Mouse (Mus musculus) heart, embryonic 12.5 days (tissue): Measurements from ENCODE around the gene Ankrd27. TPM values are rescaled to one million over a fixed set of nuclear protein-coding genes. Genes with fewer than 3 reads are reported as not detected.

Experiments used
- ATAC-seq: fragments of 200-750 bp; cut with Nextera tagmentation; 2 replicates; pipeline ENCODE4 v1.8.0; 2017; ENCODE audit warnings: moderate TSS enrichment, moderate library complexity; ENCODE audit not compliant: insufficient number of reproducible peaks, low FRiP score
- H3K27ac ChIP-seq: fragments of 300-500 bp; sonication (generic); 2 replicates; pipeline ENCODE4 v1.5.1; 2016; ENCODE audit warnings: mild to moderate bottlenecking, moderate library complexity; ENCODE audit not compliant: poor library complexity, severe bottlenecking
- H3K27me3 ChIP-seq: fragments of 300-500 bp; sonication (generic); replicated peaks from 2 replicates; pipeline ENCODE4 v1.6.1; 2016; ENCODE audit warnings: mild to moderate bottlenecking, moderate library complexity
- H3K36me3 ChIP-seq: fragments of 300-500 bp; sonication (generic); 2 replicates; pipeline ENCODE4 v1.6.1; 2016; ENCODE audit warnings: mild to moderate bottlenecking, moderate library complexity
- H3K4me1 ChIP-seq: fragments of 300-500 bp; sonication (generic); replicated peaks from 2 replicates; pipeline ENCODE4 v1.6.1; 2016; ENCODE audit warnings: mild to moderate bottlenecking
- H3K4me2 ChIP-seq: fragments of 300-500 bp; sonication (generic); 2 replicates; pipeline ENCODE4 v1.6.1; 2016; ENCODE audit warnings: mild to moderate bottlenecking, moderate library complexity
- H3K4me3 ChIP-seq: fragments of 300-500 bp; sonication (generic); 2 replicates; pipeline ENCODE4 v1.5.1; 2016; ENCODE audit warnings: mild to moderate bottlenecking
- H3K9ac ChIP-seq: fragments of 300-500 bp; sonication (generic); 2 replicates; pipeline ENCODE4 v1.6.1; 2016; ENCODE audit warnings: mild to moderate bottlenecking, moderate library complexity
- H3K9me3 ChIP-seq: fragments of 300-500 bp; sonication (generic); replicated peaks from 2 replicates; pipeline ENCODE4 v1.6.1; 2016; ENCODE audit warnings: mild to moderate bottlenecking, moderate library complexity
- WGBS: fragments of 180-500 bp; shearing (Covaris S2); methylation state at CpG from one replicate; pipeline ENCODE4 v1.1.7; 2016; 5-methylcytosine and 5-hydroxymethylcytosine counted together
- polyA plus RNA-seq: library from polyadenylated mRNA; unstranded; fragments of >200 nt; fragmentation: Nextera tagmentation; extraction: Ambion mirVana; gene quantifications from 2 replicates; pipeline ENCODE4 v1.2.1, GENCODE M21; 2016

Gene Ankrd27
- polyA plus RNA-seq, 1 experiment from 2014 or later: 23.6 TPM

DNA sequence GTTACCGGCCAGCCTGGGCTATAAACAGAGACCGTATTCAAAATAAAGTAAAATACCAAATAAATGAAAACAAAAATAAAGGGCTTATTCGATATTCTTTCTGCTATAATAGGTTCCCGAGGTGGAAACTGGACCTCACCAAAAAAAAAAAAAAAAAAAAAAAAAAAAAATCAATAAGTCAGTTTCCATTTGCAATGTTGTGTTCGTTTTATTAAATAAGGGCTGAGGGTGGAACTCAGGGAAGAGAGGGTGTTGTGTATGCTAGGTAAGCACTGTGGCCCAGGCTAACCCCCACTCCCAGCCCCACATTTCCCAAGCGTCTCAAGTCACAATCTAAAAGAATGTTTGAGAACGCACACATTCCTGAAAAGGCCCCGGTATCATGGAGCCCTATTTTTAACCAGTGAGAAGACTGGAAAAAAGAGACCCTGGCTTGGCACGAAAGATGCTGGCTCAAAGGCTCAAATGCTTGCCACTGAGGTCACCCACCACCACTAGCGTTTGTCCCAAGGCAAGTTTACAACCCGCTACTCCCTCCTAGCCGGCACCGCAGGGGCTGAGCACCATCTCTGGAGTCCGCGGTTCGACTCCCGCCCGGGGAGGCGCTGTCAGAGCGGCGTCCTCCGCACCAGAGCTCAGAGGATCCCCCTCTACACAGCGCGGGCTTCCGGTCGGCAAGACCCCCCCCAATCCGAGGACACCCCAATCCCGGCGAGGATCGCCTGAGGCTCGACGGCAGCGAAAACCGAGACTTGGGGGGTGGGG, 60.5 kb downstream of the Ankrd27 start:
- H3K4me2 ChIP-seq: peak overlapping the region; percentile 74

DNA sequence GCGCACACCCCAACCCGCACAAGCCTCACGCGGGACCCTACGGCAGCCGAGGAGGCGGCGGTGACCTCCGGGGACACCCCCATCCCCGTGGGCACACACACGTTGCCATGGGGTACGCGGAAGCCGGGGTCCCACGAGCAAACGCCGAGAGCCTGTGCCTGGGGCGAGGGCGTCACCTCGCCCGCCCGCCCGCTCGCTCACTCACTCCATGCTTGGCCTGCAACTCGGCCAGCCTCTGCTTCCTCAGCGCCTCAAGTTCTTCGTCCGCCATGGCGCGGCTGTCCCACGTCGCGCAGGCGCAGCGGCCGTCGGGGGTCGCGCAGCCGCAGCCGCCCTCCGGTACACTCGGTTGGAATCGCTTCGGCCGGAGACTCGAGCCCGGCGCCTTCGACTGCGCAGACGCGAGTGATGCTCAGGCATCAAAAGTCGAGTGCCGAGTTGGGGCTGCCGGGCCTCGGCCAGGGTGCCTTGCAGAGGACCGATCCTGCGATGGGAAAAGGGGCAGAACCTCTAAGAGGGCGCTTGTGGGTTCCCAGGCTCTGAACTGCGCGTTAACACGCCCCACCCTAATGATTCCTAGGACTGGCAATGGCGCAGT, 61.2 kb downstream of the Ankrd27 start, which contains the start of gene Pdcd5:
Pdcd5 (minus strand) TSS at position 421 of the 598 bp plus-strand sequence.
- Histone ChIP-seq H3K9ac (peak within 1 kb of the TSS; percentile 97), H3K36me3 (peaks cover 35% of the 10 kb centered on the region), H3K9me3 (no peaks in the 10 kb centered on the region), H3K4me3 (peak within 1 kb of the TSS; percentile 97), H3K27ac (peak within 1 kb of the TSS; percentile 86), H3K27me3 (no peaks in the 10 kb centered on the region), H3K4me1 (0 out of 2 replicates have a peak, but pooled peaks cover 3% of the 10 kb centered on the region), H3K4me2 (peak within 1 kb of the TSS; percentile 74)
- 0% methylated on average over 58 of the region's 64 CpGs for WGBS
- peak; percentile 88 for ATAC-seq

More for the DNA sequence above, 60.5 kb downstream of the Ankrd27 start:
- Histone ChIP-seq H3K27ac (peak overlapping the region; percentile 86), H3K9me3 (no peaks in the 10 kb centered on the region), H3K27me3 (no peaks in the 10 kb centered on the region), H3K9ac (peak overlapping the region; percentile 97), H3K36me3 (peaks cover 42% of the 10 kb centered on the region), H3K4me1 (0 out of 2 replicates have a peak, but pooled peaks cover 3% of the 10 kb centered on the region), H3K4me3 (peak overlapping the region; percentile 97)
- ATAC-seq: peak; percentile 33
- 10% methylated on average over 34 of the region's 34 CpGs for WGBS

DNA sequence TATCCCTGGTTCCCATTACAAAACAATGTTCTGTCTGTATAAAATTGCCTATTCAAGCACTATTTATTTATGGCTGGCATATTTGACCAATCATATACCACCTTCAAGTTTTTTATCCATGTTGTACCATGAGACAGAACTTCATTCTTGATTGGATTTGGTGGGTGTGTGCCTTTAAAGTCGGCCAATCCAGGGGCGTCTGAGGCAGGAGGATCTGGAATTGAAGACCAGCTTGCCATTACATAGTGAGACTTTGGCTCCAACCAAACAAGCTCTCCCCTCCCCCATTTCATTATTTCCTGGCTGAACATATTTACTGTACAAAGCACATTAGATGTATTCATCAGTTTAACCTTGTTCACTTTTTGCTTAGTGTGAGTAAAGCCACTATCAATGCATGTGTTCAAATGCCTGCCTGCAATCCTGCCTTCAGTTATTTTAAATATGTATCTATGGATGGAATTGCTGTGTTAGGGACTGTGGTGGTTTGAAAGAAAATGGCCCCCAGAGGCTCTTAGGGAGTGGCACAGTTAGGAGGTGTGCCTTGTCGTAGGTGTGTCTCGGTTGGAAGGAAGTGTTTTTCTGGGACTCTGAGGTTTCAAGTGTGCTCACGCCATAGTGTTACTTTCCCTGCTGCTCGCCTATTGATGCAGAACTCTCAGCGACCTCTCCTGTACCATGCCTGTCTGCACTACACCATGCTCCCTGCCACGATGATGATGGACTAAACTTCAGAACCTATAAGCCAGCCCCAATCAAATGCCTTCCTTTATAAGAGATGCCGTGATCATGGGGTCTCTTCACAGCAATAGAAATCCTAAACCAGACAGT, 62.4 kb downstream of the Ankrd27 start:
- Histone ChIP-seq H3K27ac (no peak overlapping the region), H3K4me3 (no peak overlapping the region), H3K4me1 (0 out of 2 replicates have a peak, but pooled peaks cover 3% of the 10 kb centered on the region), H3K27me3 (no peaks in the 10 kb centered on the region), H3K4me2 (no peak overlapping the region), H3K9ac (no peak overlapping the region), H3K9me3 (no peaks in the 10 kb centered on the region), H3K36me3 (peaks cover 23% of the 10 kb centered on the region)
- WGBS: 64% methylated on average over 9 of the region's 9 CpGs
- ATAC-seq: no peak

DNA sequence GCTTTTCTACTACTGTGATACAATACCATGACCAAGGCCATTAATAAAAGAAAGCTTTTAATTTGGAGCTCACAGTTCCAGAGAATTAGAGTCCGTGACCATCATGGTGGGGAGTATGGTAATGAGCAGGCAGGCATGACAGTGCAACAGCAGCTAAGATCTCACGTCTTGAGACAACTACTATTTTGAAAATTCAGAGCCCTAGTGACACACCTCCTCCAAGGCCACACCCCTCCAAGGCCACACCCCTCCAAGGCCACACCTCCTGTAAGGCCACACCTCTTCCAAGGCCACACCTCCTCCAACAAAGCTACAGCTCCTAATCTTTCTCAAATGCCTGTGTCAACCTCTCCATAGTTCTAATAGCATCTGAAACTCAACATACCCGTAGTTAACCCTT, 63.0 kb downstream of the Ankrd27 start:
- peak; percentile 63 for ATAC-seq
- Histone ChIP-seq H3K4me3 (no peak overlapping the region), H3K27me3 (no peaks in the 10 kb centered on the region), H3K4me1 (0 out of 2 replicates have a peak, but pooled peaks cover 3% of the 10 kb centered on the region), H3K27ac (no peak overlapping the region), H3K4me2 (no peak overlapping the region), H3K9ac (no peak overlapping the region), H3K36me3 (peaks cover 17% of the 10 kb centered on the region), H3K9me3 (no peaks in the 10 kb centered on the region)
- 52% methylated on average over 3 of the region's 3 CpGs for WGBS

DNA sequence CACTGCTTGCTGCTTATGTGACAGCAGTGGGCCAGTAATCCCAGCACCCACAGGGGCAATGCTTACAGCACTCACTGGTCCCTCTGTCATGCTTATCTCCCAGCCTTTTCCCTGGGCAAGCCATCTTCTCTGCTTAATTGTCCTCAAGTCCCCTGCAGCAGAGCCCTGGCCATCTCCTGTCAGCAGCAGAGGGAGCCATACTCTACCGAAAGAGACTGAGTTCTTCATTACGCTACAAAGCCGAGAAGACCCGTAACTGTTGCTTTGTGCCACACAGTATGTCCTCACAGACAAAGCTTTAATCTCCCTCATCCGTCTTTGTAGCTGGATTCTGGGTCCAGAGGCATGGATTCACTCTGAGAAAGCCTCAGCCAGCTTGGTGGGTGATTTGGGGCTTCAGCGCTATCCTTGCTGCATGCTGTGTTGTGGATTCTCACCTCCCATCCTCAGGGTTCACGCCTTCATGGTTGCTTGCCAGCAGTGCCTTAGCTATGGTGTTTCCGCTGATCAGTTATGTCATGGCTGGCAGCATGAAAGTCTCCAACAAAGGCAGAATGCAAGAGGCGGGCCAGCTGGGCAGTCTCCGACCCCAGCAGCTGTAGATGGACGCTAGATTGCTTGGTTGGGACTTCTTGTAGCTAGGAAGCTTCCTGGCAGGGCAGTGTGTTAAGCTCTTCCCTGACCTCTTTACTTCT, 64.8 kb downstream of the Ankrd27 start:
- H3K27me3 ChIP-seq: no peaks in the 10 kb centered on the region
- H3K27ac ChIP-seq: no peak overlapping the region
- H3K9me3 ChIP-seq: no peaks in the 10 kb centered on the region
- 0 out of 2 replicates have a peak, but pooled peaks cover 3% of the 10 kb centered on the region for H3K4me1 ChIP-seq
- WGBS: 60% methylated on average over 11 of the region's 11 CpGs
- no peaks in the 10 kb centered on the region for H3K36me3 ChIP-seq
- no peak overlapping the region for H3K4me3 ChIP-seq
- no peak overlapping the region for H3K9ac ChIP-seq
- no peak overlapping the region for H3K4me2 ChIP-seq
- ATAC-seq: no peak

DNA sequence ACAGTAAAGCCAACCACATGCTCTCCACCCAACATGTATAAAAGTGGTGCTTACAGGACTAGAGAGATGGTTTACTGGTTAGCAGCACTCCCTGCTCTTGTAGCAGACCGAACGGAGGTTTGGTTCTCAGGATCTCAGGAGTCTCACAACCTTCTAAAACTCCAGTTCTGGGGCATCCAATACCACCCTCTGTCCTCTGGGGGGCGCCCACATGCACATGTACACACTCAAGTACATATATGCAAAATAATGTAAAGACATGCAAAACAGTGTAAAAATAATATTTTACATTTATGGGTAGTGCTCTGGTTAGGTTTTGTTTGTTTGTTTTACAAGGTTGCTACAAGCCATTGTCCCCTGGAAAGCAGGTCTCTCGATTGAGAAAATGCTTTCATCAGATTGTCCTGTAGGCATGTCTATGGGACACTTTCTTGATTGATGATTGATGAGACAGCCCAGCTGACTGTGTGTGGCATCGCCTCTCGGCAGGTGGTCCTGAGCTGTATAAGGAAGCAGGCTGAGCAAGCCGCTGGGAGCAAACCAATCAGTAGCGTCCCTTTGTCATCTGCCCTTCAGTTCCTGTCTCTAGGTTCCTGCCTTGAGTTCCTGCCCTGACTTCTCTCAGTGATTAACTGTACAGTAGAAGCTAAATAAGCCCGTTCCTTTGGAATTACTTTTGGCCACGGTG, 65.7 kb downstream of the Ankrd27 start:
- no peaks in the 10 kb centered on the region for H3K9me3 ChIP-seq
- H3K4me2 ChIP-seq: no peak overlapping the region
- no peak for ATAC-seq
- no peaks in the 10 kb centered on the region for H3K36me3 ChIP-seq
- no peaks in the 10 kb centered on the region for H3K27me3 ChIP-seq
- no peak overlapping the region for H3K27ac ChIP-seq
- 75% methylated on average over 10 of the region's 10 CpGs for WGBS
- H3K4me1 ChIP-seq: 0 out of 2 replicates have a peak, but pooled peaks cover 3% of the 10 kb centered on the region
- no peak overlapping the region for H3K9ac ChIP-seq
- H3K4me3 ChIP-seq: no peak overlapping the region

DNA sequence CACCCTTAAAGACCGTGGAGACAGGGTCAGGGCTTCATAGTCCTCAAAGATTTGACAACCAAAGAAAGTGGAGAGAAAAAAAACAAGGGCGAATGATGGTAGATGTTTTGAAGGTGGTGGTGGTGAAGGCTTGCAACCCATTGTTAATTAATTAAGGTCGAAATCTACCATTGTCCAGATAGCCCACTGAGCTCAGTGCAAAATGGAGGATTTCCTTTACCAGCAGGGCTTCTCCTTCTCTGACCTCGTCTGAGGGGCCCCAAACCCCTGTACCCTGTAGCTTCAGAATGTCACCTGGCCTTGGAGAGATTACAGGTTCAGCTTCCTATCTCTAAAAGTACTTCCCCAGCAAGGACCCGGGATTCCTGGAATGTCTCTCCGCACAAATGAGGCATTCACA, 71.8 kb downstream of the Ankrd27 start:
- Histone ChIP-seq H3K9ac (no peak overlapping the region), H3K27me3 (no peaks in the 10 kb centered on the region), H3K4me2 (no peak overlapping the region), H3K4me1 (no peaks in the 10 kb centered on the region), H3K27ac (no peak overlapping the region), H3K4me3 (no peak overlapping the region), H3K9me3 (0 out of 2 replicates have a peak, but pooled peaks cover 3% of the 10 kb centered on the region), H3K36me3 (no peaks in the 10 kb centered on the region)
- ATAC-seq: no peak
- 43% methylated on average over 6 of the region's 6 CpGs for WGBS

DNA sequence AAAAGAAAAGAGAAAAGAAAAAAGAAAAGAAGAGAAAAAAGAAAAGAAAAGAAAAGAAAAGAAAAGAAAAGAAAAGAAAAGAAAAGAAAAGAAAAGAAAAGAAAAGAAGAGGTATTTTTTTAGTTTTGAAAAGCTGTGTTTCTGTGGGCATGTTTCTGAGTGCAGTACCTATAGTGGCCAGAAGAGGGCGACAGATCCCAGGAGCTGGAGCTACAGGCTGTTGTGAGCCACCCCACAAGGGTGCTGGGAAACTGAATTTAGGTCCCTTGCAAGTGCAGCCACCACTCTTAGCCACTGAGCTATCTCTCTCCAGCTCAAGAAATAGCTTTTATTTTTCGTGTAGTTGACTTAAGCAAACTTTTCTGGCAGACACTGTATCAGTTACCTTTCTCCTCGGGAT, 73.1 kb downstream of the Ankrd27 start:
- Histone ChIP-seq H3K9ac (no peak overlapping the region), H3K4me1 (no peaks in the 10 kb centered on the region), H3K4me3 (no peak overlapping the region), H3K36me3 (no peaks in the 10 kb centered on the region), H3K9me3 (0 out of 2 replicates have a peak, but pooled peaks cover 3% of the 10 kb centered on the region), H3K4me2 (no peak overlapping the region), H3K27ac (no peak overlapping the region), H3K27me3 (no peaks in the 10 kb centered on the region)
- ATAC-seq: no peak
- 55% methylated on average over 3 of the region's 3 CpGs for WGBS

DNA sequence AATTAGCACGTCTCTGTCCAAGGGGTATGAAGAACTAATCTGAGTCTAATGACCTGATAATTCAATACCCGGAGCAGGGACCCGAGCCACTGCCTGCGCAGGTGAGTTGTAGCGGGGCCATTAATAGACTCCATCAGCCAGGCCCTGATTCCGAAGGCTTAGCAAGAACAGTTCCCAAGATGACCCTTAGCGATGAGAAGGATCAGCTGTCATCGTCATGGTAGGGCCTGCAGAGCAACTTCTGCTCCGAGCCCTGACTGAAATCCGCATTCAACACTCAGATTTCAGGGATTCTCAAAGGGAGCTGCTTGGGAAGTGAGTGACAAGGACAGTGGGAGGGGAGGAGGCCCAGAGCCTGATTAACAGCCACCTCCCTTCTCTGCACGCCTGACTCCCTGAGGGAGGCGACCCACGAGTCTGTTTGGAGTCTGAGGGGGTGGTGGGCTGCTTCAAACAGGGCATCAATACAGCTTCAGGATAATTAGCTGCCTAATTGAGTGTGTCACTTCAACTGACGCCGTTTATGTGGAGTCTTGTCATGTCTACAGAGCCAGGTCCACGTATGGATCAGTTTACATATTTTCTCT, 77.8 kb downstream of the Ankrd27 start:
- 61% methylated on average over 16 of the region's 16 CpGs for WGBS

More for the DNA sequence above, 77.8 kb downstream of the Ankrd27 start:
- no peak for ATAC-seq
- Histone ChIP-seq H3K9ac (no peak overlapping the region), H3K4me2 (no peak overlapping the region), H3K4me3 (no peak overlapping the region), H3K4me1 (no peaks in the 10 kb centered on the region), H3K9me3 (0 out of 2 replicates have a peak, but pooled peaks cover 3% of the 10 kb centered on the region), H3K27ac (no peak overlapping the region), H3K27me3 (no peaks in the 10 kb centered on the region), H3K36me3 (no peaks in the 10 kb centered on the region)
